Mouse (Mus musculus) hindbrain, embryonic 14.5 days (tissue): ENCODE data around the gene Cpm. TPM values are rescaled to one million over a fixed set of nuclear protein-coding genes. Genes with fewer than 3 reads are reported as not detected.

Experiments used
- ATAC-seq: fragments of 200-750 bp; cut with Nextera tagmentation; 2 replicates; pipeline ENCODE4 v1.8.0; 2017; ENCODE audit warnings: moderate number of reproducible peaks, mild to moderate bottlenecking, moderate TSS enrichment, moderate library complexity; ENCODE audit not compliant: low FRiP score
- DNase-seq: peaks from one replicate; pipeline ENCODE4 v3.0.0-alpha.2; 2015; ENCODE audit warnings: low spot score
- H3K27ac ChIP-seq: fragments of 300-500 bp; sonication (generic); 2 replicates; pipeline ENCODE4 v1.5.1; 2014; ENCODE audit warnings: mild to moderate bottlenecking, moderate library complexity
- H3K27me3 ChIP-seq: fragments of 300-500 bp; sonication (generic); 2 replicates; pipeline ENCODE4 v1.6.1; 2014; ENCODE audit warnings: mild to moderate bottlenecking, low read length, mixed read lengths; ENCODE audit not compliant: control insufficient read depth, insufficient read depth
- H3K36me3 ChIP-seq: fragments of 300-500 bp; sonication (generic); replicated peaks from 2 replicates; pipeline ENCODE4 v1.6.1; 2014; ENCODE audit not compliant: control insufficient read depth, insufficient read depth
- H3K4me1 ChIP-seq: fragments of 300-500 bp; sonication (generic); replicated peaks from 2 replicates; pipeline ENCODE4 v1.6.1; 2014; ENCODE audit warnings: antibody characterized with exemption, low read length, mixed read lengths; ENCODE audit not compliant: control insufficient read depth, insufficient read depth
- H3K4me2 ChIP-seq: fragments of 300-500 bp; sonication (generic); replicated peaks from 2 replicates; pipeline ENCODE4 v1.6.1; 2014; ENCODE audit warnings: mild to moderate bottlenecking, moderate library complexity
- H3K4me3 ChIP-seq: fragments of 300-500 bp; sonication (generic); replicated peaks from 2 replicates; pipeline ENCODE4 v1.5.1; 2014; ENCODE audit warnings: mild to moderate bottlenecking, low read length
- H3K9ac ChIP-seq: fragments of 300-500 bp; sonication (generic); 2 replicates; pipeline ENCODE4 v1.6.1; 2014
- H3K9me3 ChIP-seq: fragments of 300-500 bp; sonication (generic); 2 replicates; pipeline ENCODE4 v1.6.1; 2016; ENCODE audit warnings: low read length; ENCODE audit not compliant: control insufficient read depth
- WGBS: fragments of 180-500 bp; shearing (Covaris S2); extraction: QIAGEN DNeasy Blood & Tissue Kit; methylation state at CpG from one replicate; pipeline ENCODE4 v1.1.7; 2014; 5-methylcytosine and 5-hydroxymethylcytosine counted together
- polyA plus RNA-seq: library from polyadenylated mRNA; unstranded; fragments of >200 nt; fragmentation: Nextera tagmentation; extraction: Ambion mirVana; gene quantifications from 2 replicates; pipeline ENCODE4 v1.2.1, GENCODE M21; 2014

Gene Cpm
- polyA plus RNA-seq, 1 experiment from 2014 or later, result 3.0 TPM

DNA sequence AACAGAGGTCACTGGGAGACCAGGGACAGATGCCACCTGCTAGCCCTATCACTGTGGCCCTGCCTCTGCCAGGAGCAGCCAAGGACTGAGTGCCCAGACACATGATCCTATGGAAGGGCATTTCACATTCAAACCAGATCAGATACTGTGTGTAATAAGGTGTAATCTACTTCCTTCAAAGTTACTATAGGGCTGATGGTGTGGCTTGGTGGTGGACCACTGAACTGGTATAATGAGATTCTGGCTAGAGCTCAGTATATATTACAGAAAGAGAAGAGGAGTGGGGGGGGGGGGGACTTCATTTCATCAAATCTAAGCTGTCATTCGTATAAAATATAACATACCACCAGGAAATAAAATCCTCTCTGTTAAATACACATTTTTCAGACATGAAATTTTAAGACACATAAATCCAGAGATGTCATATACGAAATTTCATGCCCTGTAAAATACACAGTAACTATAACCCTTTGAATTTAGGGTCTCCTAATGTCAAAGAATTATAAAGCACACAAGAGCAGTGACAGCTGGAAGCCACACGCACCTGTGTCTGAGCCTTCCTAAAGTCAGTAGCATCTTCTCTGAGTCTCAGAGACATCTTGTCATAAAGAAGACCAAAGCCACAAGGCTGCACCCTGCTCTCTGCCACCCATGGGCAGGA, 45.2 kb downstream of the Cpm start:
- H3K9ac ChIP-seq, result no peak overlapping the region
- no peaks in the 10 kb centered on the region for H3K36me3 ChIP-seq
- DNase-seq (no peak), ATAC-seq (no peak)
- no peaks in the 10 kb centered on the region for H3K4me1 ChIP-seq
- no peak overlapping the region for H3K4me2 ChIP-seq
- no peaks in the 10 kb centered on the region for H3K27me3 ChIP-seq
- H3K27ac ChIP-seq, result no peak overlapping the region
- no peak overlapping the region for H3K4me3 ChIP-seq
- WGBS, result 82% methylated on average over 3 of the region's 3 CpGs
- H3K9me3 ChIP-seq, result no peaks in the 10 kb centered on the region

- 33% methylated on average over 20 of the region's 20 CpGs for WGBS
- peak overlapping the region; percentile 60 for H3K9ac ChIP-seq
- ATAC-seq (peak; percentile 84), DNase-seq (peak; percentile 95)
- H3K27ac ChIP-seq, result peak overlapping the region; percentile 86
- no peaks in the 10 kb centered on the region for H3K27me3 ChIP-seq
- H3K36me3 ChIP-seq, result no peaks in the 10 kb centered on the region
- peak overlapping the region; percentile 36 for H3K4me3 ChIP-seq
- no peaks in the 10 kb centered on the region for H3K9me3 ChIP-seq
- H3K4me1 ChIP-seq, result no peaks in the 10 kb centered on the region
- H3K4me2 ChIP-seq, result peak overlapping the region; percentile 59
These were observed 46.1 kb downstream of the Cpm start for GRCm38 (mm10) chr10:117675096-117676035.

- peak overlapping the region; percentile 60 for H3K9ac ChIP-seq
- DNase-seq (peak; percentile 65), ATAC-seq (peak; percentile 67)
- 34% methylated on average over 19 of the region's 19 CpGs for WGBS
- H3K9me3 ChIP-seq, result no peaks in the 10 kb centered on the region
- peak overlapping the region; percentile 59 for H3K4me2 ChIP-seq
- H3K36me3 ChIP-seq, result no peaks in the 10 kb centered on the region
- no peaks in the 10 kb centered on the region for H3K4me1 ChIP-seq
- H3K27me3 ChIP-seq, result no peaks in the 10 kb centered on the region
- H3K27ac ChIP-seq, result peak overlapping the region; percentile 86
- peak overlapping the region; percentile 36 for H3K4me3 ChIP-seq
These were observed 46.8 kb downstream of the Cpm start for GRCm38 (mm10) chr10:117676036-117676643.

GRCm38 (mm10) chr10:117676644-117677313, 47.5 kb downstream of the Cpm start:
- no peaks in the 10 kb centered on the region for H3K27me3 ChIP-seq
- peak overlapping the region; percentile 86; the same call in 1 of the 2 replicates for H3K27ac ChIP-seq
- peak overlapping the region; percentile 36 for H3K4me3 ChIP-seq
- no peaks in the 10 kb centered on the region for H3K36me3 ChIP-seq
- peak overlapping the region; percentile 59 for H3K4me2 ChIP-seq
- H3K9me3 ChIP-seq, result no peaks in the 10 kb centered on the region
- peak; percentile 82 for DNase-seq
- no peaks in the 10 kb centered on the region for H3K4me1 ChIP-seq
- 24% methylated on average over 17 of the region's 17 CpGs for WGBS
- ATAC-seq, result peak; percentile 43
- H3K9ac ChIP-seq, result peak overlapping the region; percentile 60

GRCm38 (mm10) chr10:117677494-117678236, 48.4 kb downstream of the Cpm start:
- no peaks in the 10 kb centered on the region for H3K9me3 ChIP-seq
- H3K27ac ChIP-seq, result no peak overlapping the region
- no peak for DNase-seq
- no peak overlapping the region for H3K9ac ChIP-seq
- no peak overlapping the region for H3K4me3 ChIP-seq
- no peak overlapping the region for H3K4me2 ChIP-seq
- no peaks in the 10 kb centered on the region for H3K36me3 ChIP-seq
- no peaks in the 10 kb centered on the region for H3K27me3 ChIP-seq
- ATAC-seq, result no peak
- H3K4me1 ChIP-seq, result no peaks in the 10 kb centered on the region
- WGBS, result 80% methylated on average over 13 of the region's 13 CpGs

DNA sequence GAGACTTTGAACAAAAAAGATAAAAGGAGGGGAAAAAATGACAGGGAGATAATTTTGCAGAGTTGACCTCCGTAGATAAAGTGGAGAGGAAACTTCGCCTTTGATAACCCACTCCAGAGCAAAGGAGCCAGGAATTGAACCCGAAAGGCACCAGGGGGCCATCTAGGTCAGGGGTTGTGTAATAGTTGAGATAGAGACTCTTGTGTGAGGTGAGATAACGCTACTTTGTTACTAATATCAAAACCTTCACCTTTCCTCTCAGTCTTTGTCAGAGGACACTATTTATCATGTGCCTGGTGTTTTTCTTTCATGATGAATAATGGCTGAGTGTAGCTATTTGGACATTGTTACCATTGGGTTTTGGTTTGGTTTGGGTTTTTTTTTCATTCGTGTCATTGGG, 49.1 kb downstream of the Cpm start:
- no peak for ATAC-seq
- Histone ChIP-seq H3K27ac (no peak overlapping the region), H3K4me2 (no peak overlapping the region), H3K9me3 (no peaks in the 10 kb centered on the region), H3K4me1 (no peaks in the 10 kb centered on the region), H3K9ac (no peak overlapping the region), H3K4me3 (no peak overlapping the region), H3K27me3 (no peaks in the 10 kb centered on the region), H3K36me3 (peaks cover 1% of the 10 kb centered on the region; the same call in 1 of the 2 replicates)
- no peak for DNase-seq
- WGBS, result 89% methylated on average over 5 of the region's 5 CpGs

GRCm38 (mm10) chr10:117679029-117679686, 49.9 kb downstream of the Cpm start:
- DNase-seq (no peak), ATAC-seq (no peak)
- 86% methylated on average over 5 of the region's 5 CpGs for whole genome bisulfite sequencing
- Histone ChIP-seq H3K4me2 (no peak overlapping the region), H3K9ac (no peak overlapping the region), H3K27ac (no peak overlapping the region), H3K36me3 (peaks cover 4% of the 10 kb centered on the region; the same call in 1 of the 2 replicates), H3K9me3 (no peaks in the 10 kb centered on the region), H3K27me3 (no peaks in the 10 kb centered on the region), H3K4me1 (no peaks in the 10 kb centered on the region), H3K4me3 (no peak overlapping the region)

GRCm38 (mm10) chr10:117679963-117680473, 50.7 kb downstream of the Cpm start:
- Histone ChIP-seq H3K4me1 (no peaks in the 10 kb centered on the region), H3K9ac (no peak overlapping the region), H3K4me3 (no peak overlapping the region), H3K27me3 (no peaks in the 10 kb centered on the region), H3K9me3 (no peaks in the 10 kb centered on the region), H3K4me2 (no peak overlapping the region), H3K27ac (no peak overlapping the region), H3K36me3 (peaks cover 4% of the 10 kb centered on the region; the same call in 1 of the 2 replicates)
- ATAC-seq (no peak), DNase-seq (no peak)
- WGBS, result 92% methylated on average over 14 of the region's 14 CpGs
